ENCODE assay signal across 19 mouse cellular contexts in the genomic region with DNA sequence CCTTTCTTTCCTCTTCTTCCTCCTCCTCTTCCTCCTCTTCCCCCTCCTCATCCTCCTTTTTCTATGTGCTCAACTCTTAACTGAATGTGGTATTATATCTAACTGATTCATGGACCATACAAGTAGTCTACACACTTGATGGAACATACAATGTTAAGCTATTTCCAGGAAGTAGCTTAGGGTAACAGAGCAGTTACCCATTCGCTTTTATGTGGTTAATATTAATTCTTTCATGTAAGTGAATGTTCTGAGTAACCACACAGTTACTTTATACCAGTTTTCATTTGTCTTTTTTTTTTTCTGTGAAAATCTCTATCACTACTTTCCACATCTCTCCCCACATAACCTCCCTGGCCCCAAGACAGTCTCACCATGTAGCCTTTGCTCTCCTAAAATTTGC.
A peak's percentile ranks its signal among the peaks of the same experiment; 100 is the strongest.
DNase-seq lines count a peak whose midpoint lies in the region; ATAC-seq and TF ChIP-seq lines count a peak whose summit lies in the region.
"Had no signal": no experiment of that assay in that cellular context is flagged by ENCODE, and none has a peak within 500 bp of the region (broad histone marks: within the 10 kb centered on the region; RNA-seq: fewer than 3 reads in every experiment).

No protein-coding gene starts in this region.

- TF ChIP-seq CTCF in kidney, adult 2 months (conservative IDR thresholded peaks at IDR 0.05; ENCODE audit: insufficient read depth, insufficient read length, low read depth, low read length): no peak

- TF ChIP-seq POLR2A in kidney, adult 2 months (IDR thresholded peaks at IDR 0.05; ENCODE audit: low read depth, low read length): no peak

- no peaks in the 10 kb centered on the region for H3K9me3 ChIP-seq in hindbrain, embryonic 16.5 days (ENCODE audit: control insufficient read depth, low read length)
- H3K9me3 ChIP-seq: hindbrain, embryonic 12.5 days; hindbrain, embryonic 15.5 days had no signal

- no peak overlapping the region for H3K27ac ChIP-seq in kidney, adult 2 months (ENCODE audit: insufficient read depth, low read depth, low read length)
- no peak overlapping the region for H3K27ac ChIP-seq in hindbrain, embryonic 16.5 days (ENCODE audit: low read depth, low read length)
- H3K27ac ChIP-seq: gastrocnemius, adult 2 months; hindbrain, embryonic 12.5 days; hindbrain, embryonic 15.5 days had no signal

- H3K4me3 ChIP-seq in kidney, adult 2 months (ENCODE audit: insufficient read depth, low read depth, low read length): no peak overlapping the region
- H3K4me3 ChIP-seq in hindbrain, embryonic 16.5 days (ENCODE audit: low read length): no peak overlapping the region
- H3K4me3 ChIP-seq: gastrocnemius, adult 2 months; hindbrain, embryonic 12.5 days; hindbrain, embryonic 15.5 days had no signal

- H3K9ac ChIP-seq in hindbrain, embryonic 16.5 days (ENCODE audit: low read depth, low read length): no peak overlapping the region
- H3K9ac ChIP-seq: forebrain, postnatal 0 days; hindbrain, embryonic 12.5 days; hindbrain, embryonic 15.5 days had no signal

- peak; percentile 88 for ATAC-seq in activated CD4-positive, CD25-positive, alpha-beta regulatory T cell, adult 4 months
- ATAC-seq in hindbrain, embryonic 16.5 days: no peak
- ATAC-seq: forebrain, embryonic 14.5 days; forebrain, postnatal 0 days had no signal

- H3K27me3 ChIP-seq in kidney, adult 2 months (replicated peaks; ENCODE audit: control insufficient read depth, insufficient read depth, low read length): no peaks in the 10 kb centered on the region
- H3K27me3 ChIP-seq in hindbrain, embryonic 16.5 days (replicated peaks; ENCODE audit: control insufficient read depth, insufficient read depth, low read length): no peaks in the 10 kb centered on the region
- H3K27me3 ChIP-seq: hindbrain, embryonic 12.5 days; hindbrain, embryonic 15.5 days had no signal

- H3K36me3 ChIP-seq in kidney, adult 2 months (ENCODE audit: control insufficient read depth, insufficient read depth, low read length): no peaks in the 10 kb centered on the region
- H3K36me3 ChIP-seq in hindbrain, embryonic 16.5 days (ENCODE audit: control insufficient read depth, insufficient read depth, low read length): no peaks in the 10 kb centered on the region
- H3K36me3 ChIP-seq: hindbrain, embryonic 12.5 days; hindbrain, embryonic 15.5 days had no signal

- H3K4me1 ChIP-seq in kidney, adult 2 months (ENCODE audit: control insufficient read depth, insufficient read depth, low read length): peaks cover 4% of the 10 kb centered on the region; the same call in 1 of the 2 replicates
- no peaks in the 10 kb centered on the region for H3K4me1 ChIP-seq in hindbrain, embryonic 16.5 days (ENCODE audit: control insufficient read depth, insufficient read depth, low read depth, low read length)
- H3K4me1 ChIP-seq: hindbrain, embryonic 12.5 days had no signal

- no peak overlapping the region for H3K4me2 ChIP-seq in hindbrain, embryonic 16.5 days (ENCODE audit: low read length)
- H3K4me2 ChIP-seq: heart, embryonic 11.5 days; hindbrain, embryonic 12.5 days; hindbrain, embryonic 15.5 days had no signal

- 52% methylated on average over 1 of the region's 1 CpGs for WGBS in kidney, adult 2 months
- WGBS in hindbrain, embryonic 16.5 days: 86% methylated on average over 1 of the region's 1 CpGs

- DNase-seq in kidney, adult 2 months: peak; percentile 4
- DNase-seq in kidney, postnatal 36 days: no peak
- peak; percentile 12 for DNase-seq in CD4-positive helper T cell, adult 2 months (ENCODE audit: low read depth, low spot score)
- no peak for DNase-seq in urinary bladder, postnatal 14 days (ENCODE audit: low spot score)
- DNase-seq: adrenal gland, postnatal 10 days; adrenal gland, postnatal 36 days; cerebellum, adult 18-20 months; cerebellum, adult 9-10 months; cerebellum, postnatal 14 days; forebrain, postnatal 0 days; gastrocnemius, adult 2 months; gastrocnemius, postnatal 14 days; heart, adult 11 months had no signal

Comparison
In these comparisons a context has a peak if more than half of its experiments do, and no peak if none do; other contexts are left out.
1. DNase-seq: peak in kidney, adult 2 months (single experiment) and CD4-positive helper T cell, adult 2 months (single experiment); none in kidney, postnatal 36 days (0 of 2) and urinary bladder, postnatal 14 days (single experiment).